Mouse (Mus musculus): ENCODE measurements around the gene Khdc3. TPM values are rescaled to one million over a fixed set of nuclear protein-coding genes. Genes with fewer than 3 reads are reported as not detected.
A peak's percentile ranks its signal among the peaks of the same experiment; 100 is the strongest.
"Not testable (repeated sequence)": the region's sequence is repeated elsewhere in the genome, so short reads cannot be mapped to it uniquely, and the experiment has no call there.

The Khdc3 gene
- total and polyA plus RNA-seq, 3 experiments = not detected

DNA sequence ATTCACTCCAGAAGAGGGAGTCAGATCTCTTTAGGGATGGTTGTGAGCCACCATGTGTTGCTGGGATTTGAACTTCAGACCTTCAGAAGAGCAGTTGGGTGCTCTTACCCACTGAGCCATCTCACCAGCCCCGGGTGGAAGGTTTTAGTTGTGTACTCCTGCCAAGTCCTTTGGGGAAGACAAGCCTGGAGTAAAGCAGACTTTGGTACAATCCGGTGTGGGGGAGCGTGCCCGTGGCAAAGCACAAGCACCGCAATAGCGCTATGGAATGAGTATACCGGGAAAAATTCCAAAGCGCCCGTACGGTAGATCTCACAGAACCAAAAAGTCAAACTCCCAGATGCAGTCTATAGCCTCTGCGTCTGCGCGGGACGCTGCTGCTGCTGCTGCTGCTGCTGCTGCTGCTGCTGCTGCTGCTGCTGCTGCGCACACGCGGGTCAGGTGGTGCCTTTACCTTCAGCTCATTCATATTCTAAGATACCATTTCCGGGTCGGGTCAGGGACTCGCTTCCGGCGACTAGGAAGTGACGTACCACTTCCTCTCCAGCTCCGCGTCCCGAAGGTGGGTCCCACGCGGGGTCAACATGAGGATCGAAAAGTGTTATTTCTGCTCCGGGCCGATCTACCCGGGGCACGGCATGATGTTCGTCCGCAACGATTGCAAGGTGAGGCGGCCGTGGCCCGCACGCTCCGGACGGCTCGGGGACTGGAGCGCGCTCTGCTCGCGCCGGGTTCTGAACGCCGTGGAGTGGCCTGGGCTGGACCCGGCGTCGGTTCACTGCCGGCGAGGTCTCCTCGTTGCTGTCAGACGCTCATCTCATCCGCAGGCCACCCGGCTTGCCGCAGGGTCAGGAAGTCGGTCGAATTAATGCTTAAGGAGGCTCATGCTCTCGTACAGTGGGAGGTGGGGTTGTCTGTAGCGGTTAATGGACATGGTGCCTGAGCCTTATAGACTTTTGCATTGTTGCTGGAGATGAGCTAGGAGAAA lies 11.6 kb downstream of the Khdc3 start, which contains the start of gene Rsl24d1 (continued):
- TF ChIP-seq EP300 (IDR thresholded peaks at IDR 0.05; ENCODE audit: low read depth in 1 of 2, low read length in 2 of 2) = peak in 1 of 2 experiments; percentile 42; a peak in 2 of 4 replicates
- peak; percentile 80 for TF ChIP-seq TBP (IDR thresholded peaks at IDR 0.05; ENCODE audit: low read depth, low read length)
- peak; percentile 80 for TF ChIP-seq KAT2A (conservative IDR thresholded peaks at IDR 0.05; ENCODE audit: low read depth, low read length)
- TF ChIP-seq RCOR1 (IDR thresholded peaks at IDR 0.05; ENCODE audit: low read depth, low read length) = no peak
- TF ChIP-seq SIN3A (IDR thresholded peaks at IDR 0.05; ENCODE audit: low read length) = peak; percentile 94
- TF ChIP-seq MYB (IDR thresholded peaks at IDR 0.05; ENCODE audit: low read depth, low read length) = no peak
- TF ChIP-seq HCFC1 (IDR thresholded peaks at IDR 0.05; ENCODE audit: low read depth, low read length) = peak; percentile 91
- no peak for TF ChIP-seq CHD2 (IDR thresholded peaks at IDR 0.05; ENCODE audit: low read length)
- no peak for TF ChIP-seq ZNF384 (IDR thresholded peaks at IDR 0.05; ENCODE audit: low read depth, low read length)
- no peak for TF ChIP-seq MEF2A (IDR thresholded peaks at IDR 0.05; ENCODE audit: extremely low read depth, insufficient replicate concordance, low read depth, low read length, poor library complexity, severe bottlenecking)
- TF ChIP-seq UBTF (IDR thresholded peaks at IDR 0.05; ENCODE audit: borderline replicate concordance, insufficient read depth, low read depth, low read length) = 0 out of 2 replicates have a peak, but pooled peaks have one; percentile 51
- peak; percentile 76 for TF ChIP-seq NRF1 (IDR thresholded peaks at IDR 0.05; ENCODE audit: insufficient read depth, low read depth, low read length, poor library complexity, severe bottlenecking)
- peak; percentile 96 for TF ChIP-seq MXI1 (IDR thresholded peaks at IDR 0.05; ENCODE audit: low read depth, low read length)
- no peak for TF ChIP-seq CTCF (IDR thresholded peaks at IDR 0.05 in 2 of 3, conservative IDR thresholded peaks at IDR 0.05 in 1 of 3; ENCODE audit: control insufficient read depth in 1 of 3, insufficient read depth in 1 of 3, low read depth in 2 of 3, low read length in 3 of 3, poor library complexity in 1 of 3, severe bottlenecking in 1 of 3)
- TF ChIP-seq GABPA (IDR thresholded peaks at IDR 0.05; ENCODE audit: low read depth, low read length) = no peak

DNA sequence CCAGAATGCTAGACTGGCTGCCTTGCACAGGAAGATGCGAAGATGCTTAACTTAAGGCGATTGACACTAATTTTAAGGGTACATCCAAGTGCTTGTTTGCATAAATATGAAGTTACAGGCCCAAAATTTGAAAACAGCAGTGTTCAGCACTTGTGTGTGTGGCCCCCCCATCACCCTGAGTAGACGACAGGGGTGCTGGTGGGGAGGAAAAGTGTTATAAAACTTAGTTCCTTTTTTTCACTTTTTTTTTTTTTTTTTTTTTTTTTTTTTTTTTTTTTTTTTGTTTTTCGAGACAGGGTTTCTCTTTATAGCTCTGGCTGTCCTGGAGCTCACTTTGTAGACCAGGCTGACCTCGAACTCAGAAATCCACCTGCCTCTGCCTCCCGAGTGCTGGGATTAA lies 15.1 kb downstream of the Khdc3 start:
- TF ChIP-seq ZNF384 (IDR thresholded peaks at IDR 0.05; ENCODE audit: low read depth, low read length) = peak; percentile 80
- H3K27ac ChIP-seq (ENCODE audit: control insufficient read depth, low read depth, low read length) = not testable (repeated sequence)

DNA sequence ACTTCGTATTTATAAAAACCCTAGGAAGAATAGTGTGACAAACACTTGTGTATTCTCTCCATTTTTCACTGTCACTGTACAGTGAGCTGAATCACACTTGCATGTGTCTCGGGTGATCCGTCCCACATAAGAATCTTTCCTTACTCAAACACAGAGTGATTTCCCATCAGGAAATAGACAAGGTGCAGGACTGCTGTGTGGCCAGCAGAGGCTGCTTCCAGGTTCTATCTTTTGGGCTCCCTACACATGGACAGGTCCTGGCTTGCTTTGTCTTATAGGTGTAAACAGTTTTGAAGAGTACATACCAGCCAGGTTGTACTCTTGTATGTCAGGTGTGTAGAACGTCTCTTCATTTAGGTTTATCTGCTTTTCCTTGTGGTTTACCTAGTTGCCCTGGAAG lies 16.4 kb downstream of the Khdc3 start:
- peak; percentile 29 for DNase-seq (ENCODE audit: low read depth, low spot score)
- H3K9ac ChIP-seq (ENCODE audit: control insufficient read depth, low read depth, low read length, poor library complexity, severe bottlenecking) = no peak overlapping the region
- H3K36me3 ChIP-seq (ENCODE audit: control insufficient read depth in 1 of 2, insufficient read depth in 2 of 2, low read length in 2 of 2) = peaks cover 12 to 25% of the 10 kb centered on the region in 2 experiments

More for the DNA sequence above, 15.1 kb downstream of the Khdc3 start:
- not testable (repeated sequence) for H3K27me3 ChIP-seq (ENCODE audit: control insufficient read depth in 1 of 2, insufficient read depth in 2 of 2, low read length in 2 of 2); H3K4me3 ChIP-seq (ENCODE audit: control insufficient read depth in 1 of 2, insufficient read depth in 1 of 2, low read depth in 2 of 2, low read length in 2 of 2); H3K4me1 ChIP-seq (ENCODE audit: control insufficient read depth in 1 of 2, insufficient read depth in 2 of 2, low read length in 2 of 2); H3K9ac ChIP-seq (ENCODE audit: control insufficient read depth, low read depth, low read length, poor library complexity, severe bottlenecking); H3K9me3 ChIP-seq (replicated peaks; ENCODE audit: insufficient read depth, low read length)
- Histone ChIP-seq H3K79me2 (ENCODE audit: control insufficient read depth, insufficient read depth, low read length, poor library complexity) (peaks cover 29% of the 10 kb centered on the region), H3K36me3 (ENCODE audit: control insufficient read depth in 1 of 2, insufficient read depth in 2 of 2, low read length in 2 of 2) (peaks cover 14 to 21% of the 10 kb centered on the region in 2 experiments)
- DNase-seq (ENCODE audit: low read depth, low spot score) = peak; percentile 18

More for the DNA sequence above, 16.4 kb downstream of the Khdc3 start:
- H3K27me3 ChIP-seq (ENCODE audit: control insufficient read depth in 1 of 2, insufficient read depth in 2 of 2, low read length in 2 of 2) = no peaks in the 10 kb centered on the region
- no peak overlapping the region for H3K27ac ChIP-seq (ENCODE audit: control insufficient read depth, low read depth, low read length)
- TF ChIP-seq POLR2AphosphoS2 (IDR thresholded peaks at IDR 0.05; ENCODE audit: low read length) (no peak), CTCF (IDR thresholded peaks at IDR 0.05 in 2 of 3, conservative IDR thresholded peaks at IDR 0.05 in 1 of 3; ENCODE audit: control insufficient read depth in 1 of 3, insufficient read depth in 1 of 3, low read depth in 2 of 3, low read length in 3 of 3, poor library complexity in 1 of 3, severe bottlenecking in 1 of 3) (peak; percentile 2 to 24 (median 7); a peak in 3 of 6 replicates)
- peaks cover 0 to 6% of the 10 kb centered on the region in 2 experiments; a peak in 2 of 4 replicates for H3K4me1 ChIP-seq (ENCODE audit: control insufficient read depth in 1 of 2, insufficient read depth in 2 of 2, low read length in 2 of 2)
- H3K79me2 ChIP-seq (ENCODE audit: control insufficient read depth, insufficient read depth, low read length, poor library complexity) = peaks cover 27% of the 10 kb centered on the region
- H3K9me3 ChIP-seq (replicated peaks; ENCODE audit: insufficient read depth, low read length) = no peaks in the 10 kb centered on the region
- no peak overlapping the region for H3K4me3 ChIP-seq (ENCODE audit: control insufficient read depth in 1 of 2, insufficient read depth in 1 of 2, low read depth in 2 of 2, low read length in 2 of 2)

Measured in MEL (cell line).